Mouse (Mus musculus) thymus, adult 2 months (tissue): ENCODE data around the gene Rad51b.

ENCODE experiments used
- CTCF ChIP-seq: fragments of 200-500 bp; IDR thresholded peaks from 2 replicates; pipeline ENCODE4 v1.5.1; 2012; ENCODE audit warnings: mild to moderate bottlenecking, control low read depth, low read length, moderate library complexity, borderline replicate concordance; ENCODE audit not compliant: control insufficient read depth, poor library complexity, insufficient read depth; ENCODE audit errors: extremely low read depth
- POLR2A ChIP-seq: fragments of 200-500 bp; IDR thresholded peaks from 2 replicates; pipeline ENCODE4 v1.6.1; 2012; ENCODE audit warnings: mild to moderate bottlenecking, low read length, control low read depth, moderate library complexity; ENCODE audit not compliant: control insufficient read depth, poor library complexity, insufficient read depth; ENCODE audit errors: extremely low read depth

DNA sequence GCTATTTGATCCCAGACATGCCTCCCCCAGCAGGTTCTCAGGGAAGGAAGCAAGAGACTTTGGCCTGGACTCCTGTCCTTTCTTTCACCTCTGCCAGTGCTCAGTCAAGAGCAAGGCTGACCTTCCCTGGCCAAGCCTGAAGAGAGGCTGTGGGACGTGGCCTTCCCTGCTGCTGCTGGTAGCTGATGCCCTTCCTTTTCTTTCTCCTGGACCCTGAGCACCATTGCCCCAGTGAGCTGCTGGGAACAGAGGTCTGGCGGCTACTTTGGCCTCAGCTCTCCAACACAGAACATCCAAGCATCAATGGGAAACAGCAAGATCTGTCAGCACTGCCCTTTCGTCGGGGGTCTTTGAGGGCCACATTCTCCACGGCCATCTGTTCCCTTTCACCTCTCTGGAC lies 455.1 kb downstream of the Rad51b start:
- no peak for TF ChIP-seq CTCF
- TF ChIP-seq POLR2A, result no peak
